Mouse (Mus musculus) lung, postnatal 0 days (tissue): ENCODE results near the gene Mthfd2l.

Experiments
- CTCF ChIP-seq: IDR thresholded peaks from 2 replicates; pipeline ENCODE4 v1.5.1; 2016; ENCODE audit warnings: antibody characterized with exemption, mild to moderate bottlenecking
- EP300 ChIP-seq: IDR thresholded peaks from 2 replicates; pipeline ENCODE4 v1.6.1; 2016; ENCODE audit warnings: antibody characterized with exemption, mild to moderate bottlenecking, control low read depth

GRCm38 (mm10) chr5:90980297-90980696 is 49.4 kb downstream of the Mthfd2l start:
- no peak for TF ChIP-seq CTCF
- no peak for TF ChIP-seq EP300
